Mouse (Mus musculus): Measurements from ENCODE around the gene Set.

Gene Set

DNA sequence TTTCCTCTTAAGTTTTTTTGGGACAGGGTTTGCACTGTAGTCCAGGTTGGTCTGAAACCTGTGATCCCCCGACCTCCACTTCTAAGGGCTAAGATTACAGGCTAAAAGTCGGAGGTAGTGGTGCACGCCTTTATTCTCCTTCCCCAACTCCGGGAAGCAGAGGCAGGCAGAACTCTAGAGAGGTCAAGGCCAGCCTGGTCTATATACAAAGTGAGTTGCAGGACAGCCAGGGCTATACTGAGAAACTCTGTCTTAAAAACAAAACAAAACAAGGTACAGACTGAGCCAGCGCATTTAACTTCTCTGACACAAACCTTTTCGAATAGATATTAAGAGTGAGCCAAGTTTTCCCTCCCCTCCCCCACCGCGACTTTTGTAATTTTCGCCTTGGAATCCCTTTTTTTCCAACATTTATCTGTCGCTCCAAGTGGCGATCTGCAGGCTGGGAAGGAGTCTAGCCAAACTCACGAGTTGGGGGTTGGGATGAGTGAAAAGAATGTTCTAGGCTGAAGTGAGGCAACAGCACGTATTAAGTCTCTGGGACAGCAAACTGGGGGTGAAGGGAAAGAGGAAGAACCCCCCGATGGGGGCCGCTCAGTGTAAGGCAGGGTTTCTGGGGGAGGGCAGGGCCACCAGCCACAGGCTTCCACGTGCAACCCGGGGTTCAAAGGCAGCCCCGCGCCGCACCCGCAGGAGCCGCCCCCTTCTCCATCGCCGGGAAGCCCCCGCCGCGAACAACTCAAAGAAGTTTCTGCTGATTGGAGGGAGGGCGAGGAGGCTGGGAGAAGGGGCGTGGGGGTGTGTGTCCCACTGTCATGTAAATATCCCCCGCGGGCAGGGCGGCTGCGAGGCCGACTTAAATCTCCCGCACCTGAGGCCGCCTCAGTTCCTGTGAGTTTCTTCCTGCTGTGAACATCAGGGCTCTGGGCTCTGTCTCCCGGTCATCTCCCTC, 4.3 kb downstream of the Set start:
- DNase-seq (ENCODE audit: low spot score in 2 of 2) = peak in 1 of 2 experiments; percentile 44

- DNase-seq (ENCODE audit: low spot score in 2 of 2) = peak in 1 of 2 experiments; percentile 56
Observed at GRCm38 (mm10) chr2:30062249-30063093, 5.3 kb downstream of the Set start.

- DNase-seq (ENCODE audit: low spot score in 2 of 2) = no peak
Observed at GRCm38 (mm10) chr2:30063235-30063634, 6.1 kb downstream of the Set start.

DNA sequence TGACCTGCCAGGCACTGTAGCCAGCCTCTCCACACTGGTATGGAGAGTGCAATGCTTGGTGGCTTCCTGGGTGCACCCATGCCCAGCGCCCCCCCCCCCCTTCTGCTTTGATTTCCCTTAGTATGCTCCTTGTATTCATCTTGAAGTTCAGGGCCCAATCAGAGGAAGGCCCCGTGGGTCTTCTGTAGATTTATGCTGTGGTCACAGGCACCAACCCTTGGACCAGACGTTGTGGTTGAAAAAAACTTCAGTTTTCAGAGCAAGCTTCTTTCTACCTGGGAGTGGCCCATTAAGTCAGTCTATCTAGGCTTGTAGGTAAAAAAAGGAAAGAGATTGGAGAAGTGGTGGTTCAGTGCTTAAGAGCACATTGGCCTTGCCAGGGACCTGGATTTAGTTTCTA, 6.6 kb downstream of the Set start:
- DNase-seq (ENCODE audit: low spot score in 2 of 2) = no peak

DNA sequence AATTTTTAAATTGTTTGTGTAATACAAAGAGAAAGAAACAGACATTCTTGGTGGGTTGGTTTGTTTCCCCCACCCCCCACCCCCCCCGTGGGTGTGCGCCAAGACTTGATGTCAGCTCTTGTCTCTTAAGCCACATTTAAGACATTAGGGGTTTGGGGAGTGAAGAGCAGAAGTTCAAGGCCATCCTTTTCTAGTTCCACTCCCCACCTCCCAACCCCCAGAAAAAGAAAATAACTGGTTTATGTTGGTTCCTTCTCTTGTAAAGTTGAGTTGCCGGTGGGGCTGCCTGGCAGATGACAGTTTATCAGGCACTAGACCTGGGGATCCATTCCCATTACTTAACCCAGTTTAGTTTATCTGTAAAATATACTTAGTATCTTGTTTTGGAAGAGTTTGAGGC, 7.1 kb downstream of the Set start:
- no peak for DNase-seq (ENCODE audit: low spot score in 2 of 2)

- peak; percentile 94 to 97 for DNase-seq (ENCODE audit: low spot score in 2 of 2)
Observed at GRCm38 (mm10) chr2:30066046-30066901, 9.1 kb downstream of the Set start.

- peak in 1 of 2 experiments; percentile 40 for DNase-seq (ENCODE audit: low spot score in 2 of 2)
Observed at GRCm38 (mm10) chr2:30067031-30067888, 10.1 kb downstream of the Set start.

- DNase-seq (ENCODE audit: low spot score in 2 of 2) = no peak
Observed at GRCm38 (mm10) chr2:30067962-30068361, 10.8 kb downstream of the Set start.

DNA sequence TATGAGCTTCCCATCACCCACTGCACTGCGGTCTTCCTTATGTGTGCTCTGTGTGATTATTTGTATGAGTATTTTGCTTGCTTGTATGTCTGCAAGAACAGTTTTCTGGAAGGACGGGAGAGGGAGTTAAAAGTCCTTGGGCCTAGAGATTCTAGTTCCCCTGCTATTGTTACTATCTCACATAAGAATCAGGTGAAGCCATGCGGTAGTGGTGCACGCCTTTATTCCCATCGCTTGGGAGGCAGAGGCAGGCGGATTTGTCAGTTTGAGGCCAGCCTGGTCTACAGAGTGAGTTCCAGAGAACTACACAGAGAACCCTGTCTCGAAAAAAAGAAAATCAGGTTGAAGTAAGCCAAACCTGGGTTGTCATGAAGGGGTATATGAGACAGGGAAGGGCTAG, 15.7 kb downstream of the Set start:
- no peak for DNase-seq (ENCODE audit: low spot score in 2 of 2)

GRCm38 (mm10) chr2:30073285-30073684, 16.1 kb downstream of the Set start:
- DNase-seq (ENCODE audit: low spot score in 2 of 2) = no peak

- DNase-seq (ENCODE audit: low spot score in 2 of 2) = no peak
Observed at GRCm38 (mm10) chr2:30075625-30076024, 18.4 kb downstream of the Set start.

DNA sequence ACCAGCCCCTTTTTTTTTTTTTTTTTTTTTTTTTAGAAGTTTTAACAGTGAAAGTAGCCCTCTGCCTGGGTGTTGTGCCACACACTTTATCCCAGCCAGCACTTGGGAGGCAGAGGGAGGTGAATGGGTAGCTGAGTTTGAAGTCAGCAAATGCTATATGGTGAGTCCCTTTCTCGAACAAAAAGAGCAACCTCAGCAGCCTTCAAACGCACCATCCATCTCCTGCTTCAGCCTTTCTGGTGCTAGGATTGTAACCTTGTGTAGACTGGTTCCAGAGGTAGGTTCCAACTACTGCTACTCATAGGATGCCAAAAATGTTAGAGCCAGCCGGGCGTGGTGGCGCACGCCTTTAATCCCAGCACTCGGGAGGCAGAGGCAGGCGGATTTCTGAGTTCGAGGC, 19.3 kb downstream of the Set start:
- no peak for DNase-seq (ENCODE audit: low spot score in 2 of 2)

DNA sequence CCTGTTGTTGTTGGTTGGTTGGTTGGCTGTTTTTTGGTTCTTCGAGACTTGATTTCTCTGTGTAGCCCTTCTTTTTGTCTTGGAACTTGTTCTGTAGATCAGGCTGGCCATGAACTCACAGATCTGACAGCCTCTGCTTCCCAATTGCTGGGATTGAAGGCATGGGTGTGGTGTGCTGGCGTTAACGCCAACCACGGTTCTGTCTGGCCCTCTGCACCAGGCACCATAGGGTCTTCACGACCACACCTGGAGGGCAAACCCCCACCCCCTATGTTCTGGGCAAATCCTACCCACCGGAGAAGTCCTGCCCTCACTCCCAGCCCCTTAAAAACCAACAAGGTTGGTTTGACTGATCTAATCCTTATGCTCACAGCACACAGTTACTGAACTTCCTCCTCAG, 19.8 kb downstream of the Set start:
- no peak for DNase-seq (ENCODE audit: low spot score in 2 of 2)

DNA sequence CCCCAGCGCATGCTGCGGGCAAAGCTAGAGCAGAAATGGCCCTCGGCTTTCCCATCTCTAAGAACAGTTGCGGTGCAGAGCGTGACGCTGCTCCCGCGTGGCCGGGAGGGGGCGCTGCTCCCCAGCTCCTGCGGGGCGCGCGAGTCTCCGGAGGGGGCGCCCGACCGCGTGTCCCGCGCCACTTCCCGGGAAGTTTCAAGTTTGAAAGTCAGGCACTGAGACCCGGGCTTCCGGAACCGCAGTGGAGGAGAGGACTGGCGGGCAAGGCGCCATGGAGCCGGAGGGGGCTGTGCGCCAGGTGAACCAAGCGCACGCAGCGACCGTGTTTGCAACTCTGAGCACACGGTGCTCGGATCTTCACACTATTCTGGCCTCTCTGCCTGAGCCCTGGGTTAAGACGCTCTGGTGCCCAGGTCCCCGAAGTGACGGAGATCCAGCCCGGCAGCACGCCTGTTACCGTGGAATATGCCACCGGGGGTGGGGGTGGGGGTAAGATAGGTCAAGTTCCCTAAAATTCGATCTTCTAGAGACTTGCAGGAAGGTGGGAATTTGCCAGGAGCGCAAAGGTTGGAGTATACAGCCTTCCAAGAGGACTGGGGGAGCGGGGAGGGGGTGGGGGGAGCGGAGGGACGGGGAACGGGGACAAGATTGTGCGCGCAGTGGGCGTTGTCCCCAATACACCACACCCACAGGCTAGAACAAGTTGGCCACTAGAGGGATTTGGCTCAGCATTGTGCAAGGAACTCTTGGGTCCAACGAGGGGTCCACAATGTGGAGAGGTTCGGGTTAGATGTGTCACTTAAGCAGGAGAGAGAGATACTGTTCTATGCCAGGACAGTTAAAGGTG, 20.5 kb downstream of the Set start, which contains the start of gene Pkn3:
Gene Pkn3, plus strand, starts transcription at position 183 of the 847 bp plus-strand sequence.
- peak; percentile 84 to 88 for DNase-seq (ENCODE audit: low spot score in 2 of 2)

DNA sequence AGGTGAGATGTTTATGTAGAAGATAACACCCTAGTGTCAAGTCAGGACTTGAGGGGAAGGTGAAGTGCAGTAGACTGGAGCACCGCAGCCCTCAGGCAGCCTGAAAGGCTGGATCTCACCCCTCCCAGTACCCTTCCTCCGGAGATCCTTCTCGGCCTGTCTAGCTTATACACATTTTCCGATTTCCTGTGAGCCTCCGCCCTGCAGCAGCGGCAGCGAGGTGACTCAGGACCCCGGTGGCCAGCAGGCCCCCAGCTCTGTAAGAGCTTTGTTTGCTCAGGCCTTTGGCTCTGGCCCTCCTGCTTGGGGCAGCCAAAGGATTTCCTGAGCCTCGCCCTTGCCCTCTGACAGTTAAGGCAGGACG, 21.2 kb downstream of the Set start:
- no peak for DNase-seq (ENCODE audit: low spot score in 2 of 2)

- DNase-seq (ENCODE audit: low spot score in 2 of 2) = no peak
Observed at GRCm38 (mm10) chr2:30078760-30079159, 21.6 kb downstream of the Set start.

DNA sequence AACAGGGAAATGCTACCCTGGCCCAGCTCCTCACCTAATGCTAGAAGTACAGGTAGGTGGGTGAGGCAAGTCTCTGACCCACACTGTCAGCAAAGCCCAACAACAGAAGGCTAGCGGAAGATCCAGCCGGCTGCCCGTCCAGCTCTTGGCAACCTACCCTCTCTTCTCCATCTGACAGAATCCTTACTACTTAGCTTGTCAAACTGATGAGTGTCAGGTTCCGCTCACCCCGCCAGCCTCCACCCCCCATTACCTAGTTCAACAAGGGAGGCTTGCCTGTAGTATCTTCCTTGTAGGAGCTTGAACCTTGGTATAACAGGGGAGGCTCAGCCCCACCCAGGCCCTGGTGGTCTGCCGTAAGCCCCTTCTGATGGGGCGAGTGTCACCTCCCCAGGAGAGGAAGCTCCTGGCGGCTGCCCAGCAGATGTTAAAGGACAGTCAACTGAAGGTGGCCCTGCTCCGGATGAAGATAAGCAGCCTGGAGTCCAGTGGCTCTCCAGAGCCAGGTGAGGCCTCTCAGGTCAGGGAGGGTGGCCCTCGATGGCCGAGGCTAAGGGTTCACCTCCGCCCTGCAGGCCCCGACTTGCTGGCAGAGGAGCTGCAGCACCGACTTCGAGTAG, 23.1 kb downstream of the Set start:
- DNase-seq (ENCODE audit: low spot score in 2 of 2) = no peak

- no peak for DNase-seq (ENCODE audit: low spot score in 2 of 2)
Observed at GRCm38 (mm10) chr2:30084113-30084512, 26.9 kb downstream of the Set start.

GRCm38 (mm10) chr2:30084632-30085031, 27.5 kb downstream of the Set start:
- DNase-seq (ENCODE audit: low spot score in 2 of 2) = no peak

All from urinary bladder, postnatal 4 days (tissue).